Mouse (Mus musculus): Measurements from ENCODE around the gene Cd69. TPM values are rescaled to one million over a fixed set of nuclear protein-coding genes. Genes with fewer than 3 reads are reported as not detected.

Cd69 gene
- polyA plus RNA-seq, 1 experiment from 2014 or later: 0.48 TPM

DNA sequence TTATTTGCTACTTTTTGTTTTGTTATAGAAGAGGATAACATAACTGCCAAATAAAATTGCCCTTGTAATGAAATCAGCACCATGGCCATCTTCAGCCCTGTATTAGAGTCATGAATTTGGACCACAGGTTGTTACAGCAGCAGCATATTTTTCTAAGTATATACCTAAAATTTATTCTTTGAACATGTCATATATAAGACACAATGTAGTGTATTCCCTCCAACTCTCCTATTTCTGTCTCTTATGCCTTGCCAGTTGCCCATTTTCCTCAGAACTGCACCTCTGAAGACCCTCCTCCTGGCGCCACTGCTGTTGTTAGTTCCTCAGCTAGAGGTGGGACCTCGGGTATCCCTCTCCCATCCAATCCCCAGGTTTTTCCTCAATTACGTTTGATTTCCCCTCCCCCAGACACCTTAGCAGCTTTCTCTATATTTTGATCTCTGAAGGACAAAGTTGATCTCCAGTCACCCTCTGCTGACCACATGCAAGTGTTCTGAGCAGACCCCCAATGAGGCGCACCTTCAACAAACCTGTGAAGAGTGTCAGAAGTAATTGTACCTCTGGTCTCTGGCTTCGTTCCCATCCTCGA is 41.8 kb downstream of the Cd69 start:
- Histone ChIP-seq H3K9ac (ENCODE audit: low read length) (no peak overlapping the region), H3K4me2 (ENCODE audit: low read depth, low read length) (no peak overlapping the region), H3K36me3 (ENCODE audit: control insufficient read depth, insufficient read depth, low read length) (no peaks in the 10 kb centered on the region), H3K4me1 (ENCODE audit: control insufficient read depth, insufficient read depth, low read length) (peaks cover 24% of the 10 kb centered on the region), H3K27me3 (ENCODE audit: control insufficient read depth, insufficient read depth, low read length) (no peaks in the 10 kb centered on the region), H3K9me3 (replicated peaks; ENCODE audit: control insufficient read depth, low read length) (no peaks in the 10 kb centered on the region), H3K27ac (ENCODE audit: low read length) (peak overlapping the region; percentile 46; the same call in 1 of the 2 replicates), H3K4me3 (replicated peaks; ENCODE audit: low read length) (no peak overlapping the region)
- no peak for ATAC-seq (ENCODE audit: insufficient read depth, low FRiP score)
- WGBS: 81% methylated on average over 6 of the region's 6 CpGs

DNA sequence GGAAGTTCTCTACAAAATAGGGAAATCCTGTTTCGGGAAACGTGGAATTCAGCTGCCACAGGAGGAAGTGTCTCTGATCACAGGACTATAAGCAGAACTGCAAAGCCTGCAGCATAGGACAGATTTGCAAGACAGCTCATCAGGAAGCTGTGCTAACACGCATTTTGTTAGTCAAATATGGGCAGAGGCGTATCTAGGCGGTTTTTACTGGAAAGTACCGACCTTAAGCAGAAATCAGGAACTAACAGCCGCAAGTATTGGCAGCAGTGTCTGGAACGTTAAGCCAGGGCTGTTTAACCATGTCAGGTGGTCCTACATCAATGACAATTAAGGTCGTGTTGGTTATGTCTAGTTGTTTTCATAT is 42.4 kb downstream of the Cd69 start:
- Histone ChIP-seq H3K27ac (ENCODE audit: low read length) (peak overlapping the region; percentile 57), H3K36me3 (ENCODE audit: control insufficient read depth, insufficient read depth, low read length) (no peaks in the 10 kb centered on the region), H3K27me3 (ENCODE audit: control insufficient read depth, insufficient read depth, low read length) (no peaks in the 10 kb centered on the region), H3K4me1 (ENCODE audit: control insufficient read depth, insufficient read depth, low read length) (peaks cover 24% of the 10 kb centered on the region), H3K9me3 (replicated peaks; ENCODE audit: control insufficient read depth, low read length) (no peaks in the 10 kb centered on the region), H3K4me2 (ENCODE audit: low read depth, low read length) (no peak overlapping the region), H3K4me3 (replicated peaks; ENCODE audit: low read length) (no peak overlapping the region), H3K9ac (ENCODE audit: low read length) (no peak overlapping the region)
- WGBS: 61% methylated on average over 9 of the region's 9 CpGs
- ATAC-seq (ENCODE audit: insufficient read depth, low FRiP score): no peak

DNA sequence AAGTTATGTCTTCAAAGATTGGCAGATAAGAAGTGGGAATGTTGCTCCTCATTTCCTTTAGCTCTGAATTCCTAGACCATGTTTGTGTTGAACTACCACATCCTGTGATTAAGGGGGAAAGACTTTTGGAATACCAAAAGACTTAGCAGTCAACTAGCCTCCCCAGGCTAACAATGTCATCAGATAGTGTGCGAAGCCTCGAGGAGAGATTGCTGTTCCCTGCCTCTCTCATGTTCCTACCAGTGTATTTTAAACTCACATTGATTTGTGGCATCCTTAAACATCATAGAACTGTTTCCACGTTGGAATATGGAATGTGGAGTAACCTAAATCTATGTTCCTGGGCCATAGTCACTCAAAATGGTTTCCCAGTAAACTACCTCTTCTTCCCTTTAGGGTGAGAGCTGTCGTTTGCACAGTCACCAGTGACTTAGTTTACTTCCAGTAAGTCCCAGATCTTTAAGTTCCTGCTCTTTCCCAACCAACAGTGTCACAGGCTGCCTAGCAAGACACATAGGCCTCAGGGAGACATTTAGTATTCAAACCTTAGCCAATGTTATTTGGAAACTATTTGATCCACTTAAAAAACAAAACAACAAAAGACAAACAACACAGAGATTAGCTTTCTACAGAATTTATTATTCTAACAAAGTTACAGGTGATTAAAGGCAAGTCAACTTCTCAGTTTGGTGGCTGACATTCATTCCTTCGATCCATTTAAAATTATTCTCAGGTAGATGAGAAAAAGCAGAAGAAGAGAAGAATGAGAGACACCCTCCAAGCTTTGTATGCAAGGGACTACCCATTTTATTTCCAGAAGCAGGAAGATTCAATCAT is 43.0 kb downstream of the Cd69 start:
- ATAC-seq (ENCODE audit: insufficient read depth, low FRiP score): no peak
- H3K4me1 ChIP-seq (ENCODE audit: control insufficient read depth, insufficient read depth, low read length): peaks cover 24% of the 10 kb centered on the region
- 65% methylated on average over 5 of the region's 5 CpGs for WGBS
- H3K27ac ChIP-seq (ENCODE audit: low read length): peak overlapping the region; percentile 57
- H3K4me3 ChIP-seq (replicated peaks; ENCODE audit: low read length): no peak overlapping the region
- H3K9ac ChIP-seq (ENCODE audit: low read length): no peak overlapping the region
- no peaks in the 10 kb centered on the region for H3K36me3 ChIP-seq (ENCODE audit: control insufficient read depth, insufficient read depth, low read length)
- no peaks in the 10 kb centered on the region for H3K27me3 ChIP-seq (ENCODE audit: control insufficient read depth, insufficient read depth, low read length)
- no peaks in the 10 kb centered on the region for H3K9me3 ChIP-seq (replicated peaks; ENCODE audit: control insufficient read depth, low read length)
- H3K4me2 ChIP-seq (ENCODE audit: low read depth, low read length): no peak overlapping the region

DNA sequence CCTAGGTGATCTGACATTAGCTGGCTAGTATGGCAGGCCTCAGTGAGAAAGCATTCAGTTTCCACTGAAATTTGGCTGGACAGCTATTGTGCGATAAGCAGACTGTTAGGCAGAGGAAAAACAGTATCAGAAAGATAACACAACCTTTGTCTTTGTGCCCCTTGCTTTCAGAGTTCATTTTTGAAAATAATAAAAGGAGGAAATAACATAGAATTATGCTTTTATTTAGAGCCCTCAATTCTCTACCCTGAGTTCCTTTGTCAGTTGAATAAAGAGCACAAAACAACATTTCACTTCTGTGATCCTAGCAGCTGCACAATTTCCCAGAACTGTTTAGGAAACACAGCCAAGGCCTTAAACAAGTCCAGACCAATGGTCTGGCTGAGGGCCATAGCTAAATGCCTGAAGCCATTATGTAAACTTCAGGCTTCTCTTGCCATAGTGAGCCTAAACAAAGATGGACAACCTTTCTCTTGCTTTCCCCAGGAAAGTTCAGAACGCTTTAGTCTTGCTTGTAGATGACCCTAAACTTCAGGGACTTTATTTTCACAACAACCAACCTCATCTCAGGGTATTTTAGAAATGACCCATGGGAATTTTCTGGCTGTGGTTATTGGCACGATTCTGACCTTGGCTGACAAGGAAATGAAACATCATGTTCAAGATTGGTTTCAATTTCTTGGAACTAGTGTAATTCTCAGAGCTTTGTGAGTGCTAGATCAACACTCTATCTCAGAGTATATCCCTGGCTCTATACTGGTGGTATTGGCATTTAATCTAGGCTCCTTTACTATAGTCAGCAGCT is 45.3 kb downstream of the Cd69 start:
- H3K4me2 ChIP-seq (ENCODE audit: low read depth, low read length): peak overlapping the region; percentile 19
- no peaks in the 10 kb centered on the region for H3K27me3 ChIP-seq (ENCODE audit: control insufficient read depth, insufficient read depth, low read length)
- WGBS: 32% methylated on average over 3 of the region's 3 CpGs
- no peak overlapping the region for H3K4me3 ChIP-seq (replicated peaks; ENCODE audit: low read length)
- no peak overlapping the region for H3K9ac ChIP-seq (ENCODE audit: low read length)
- H3K9me3 ChIP-seq (replicated peaks; ENCODE audit: control insufficient read depth, low read length): no peaks in the 10 kb centered on the region
- peaks cover 24% of the 10 kb centered on the region for H3K4me1 ChIP-seq (ENCODE audit: control insufficient read depth, insufficient read depth, low read length)
- ATAC-seq (ENCODE audit: insufficient read depth, low FRiP score): peak; percentile 84
- no peaks in the 10 kb centered on the region for H3K36me3 ChIP-seq (ENCODE audit: control insufficient read depth, insufficient read depth, low read length)
- H3K27ac ChIP-seq (ENCODE audit: low read length): peak overlapping the region; percentile 99

DNA sequence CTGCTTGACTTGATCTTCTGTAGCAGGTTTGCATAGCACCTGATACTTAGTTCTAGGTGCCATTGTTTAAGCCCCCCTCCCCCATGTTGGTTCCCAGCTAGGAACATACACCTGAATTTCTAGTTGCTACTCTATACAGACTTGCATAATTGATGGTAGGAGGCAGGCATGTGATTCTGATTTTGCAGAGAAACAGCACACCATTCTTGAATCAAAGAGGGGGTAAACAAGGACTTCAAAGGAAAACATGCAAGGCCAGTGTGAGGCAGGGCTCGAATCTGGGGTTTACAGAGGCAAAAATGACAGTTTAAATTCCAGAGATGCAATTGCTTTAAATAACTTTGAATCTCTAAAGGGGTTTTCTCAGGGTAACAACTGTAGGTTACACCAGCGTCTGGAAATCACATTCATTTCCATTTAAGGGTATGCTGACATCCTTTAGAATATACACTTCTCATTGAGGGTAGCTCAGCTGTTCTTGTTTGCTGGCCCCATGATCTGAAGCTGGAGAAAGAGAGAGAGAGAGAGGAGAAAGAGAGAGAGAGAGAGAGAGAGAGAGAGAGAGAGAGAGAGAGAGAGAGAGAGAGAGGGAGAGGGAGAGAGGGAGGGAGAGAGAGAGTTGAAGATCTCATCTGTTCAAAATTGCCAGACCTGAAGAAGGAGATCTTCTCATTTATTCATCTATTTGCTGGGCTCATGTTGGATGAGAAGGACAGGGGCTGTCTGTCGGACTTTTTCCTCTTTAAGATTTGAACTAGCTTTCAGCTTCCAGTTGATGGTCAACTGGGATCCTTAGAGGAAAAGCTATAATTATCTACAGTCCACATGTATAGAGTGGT is 46.1 kb downstream of the Cd69 start:
- 31% methylated on average over 3 of the region's 3 CpGs for WGBS
- peaks cover 24% of the 10 kb centered on the region for H3K4me1 ChIP-seq (ENCODE audit: control insufficient read depth, insufficient read depth, low read length)
- H3K36me3 ChIP-seq (ENCODE audit: control insufficient read depth, insufficient read depth, low read length): no peaks in the 10 kb centered on the region
- no peaks in the 10 kb centered on the region for H3K9me3 ChIP-seq (replicated peaks; ENCODE audit: control insufficient read depth, low read length)
- peak overlapping the region; percentile 19 for H3K4me2 ChIP-seq (ENCODE audit: low read depth, low read length)
- ATAC-seq (ENCODE audit: insufficient read depth, low FRiP score): peak; percentile 51; the same call in 1 of the 2 replicates
- H3K27ac ChIP-seq (ENCODE audit: low read length): peak overlapping the region; percentile 99
- no peak overlapping the region for H3K9ac ChIP-seq (ENCODE audit: low read length)
- no peaks in the 10 kb centered on the region for H3K27me3 ChIP-seq (ENCODE audit: control insufficient read depth, insufficient read depth, low read length)
- no peak overlapping the region for H3K4me3 ChIP-seq (replicated peaks; ENCODE audit: low read length)

DNA sequence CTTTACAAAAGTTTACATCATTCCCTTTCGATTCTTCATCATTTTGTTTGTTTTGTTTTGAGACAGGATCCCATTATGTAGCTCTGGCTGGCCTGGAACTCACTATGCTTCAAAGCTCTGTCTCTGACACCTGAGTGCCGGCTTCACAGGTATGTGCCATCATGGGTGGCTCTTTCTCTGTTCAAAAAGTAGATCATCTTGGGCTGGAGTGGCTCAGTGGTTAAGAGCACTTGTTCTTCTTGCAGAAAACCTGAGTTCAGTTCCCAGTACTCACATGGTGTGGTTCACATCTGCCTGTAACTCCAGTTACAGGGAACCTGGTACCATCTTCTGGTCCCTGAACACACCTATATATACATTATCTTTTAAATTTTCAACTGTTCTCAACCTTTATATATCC is 50.2 kb downstream of the Cd69 start:
- H3K9me3 ChIP-seq (replicated peaks; ENCODE audit: control insufficient read depth, low read length): no peaks in the 10 kb centered on the region
- peaks cover 14% of the 10 kb centered on the region for H3K4me1 ChIP-seq (ENCODE audit: control insufficient read depth, insufficient read depth, low read length)
- 70% methylated on average over 2 of the region's 2 CpGs for WGBS
- H3K27me3 ChIP-seq (ENCODE audit: control insufficient read depth, insufficient read depth, low read length): no peaks in the 10 kb centered on the region
- no peak for ATAC-seq (ENCODE audit: insufficient read depth, low FRiP score)
- no peak overlapping the region for H3K4me3 ChIP-seq (replicated peaks; ENCODE audit: low read length)
- H3K36me3 ChIP-seq (ENCODE audit: control insufficient read depth, insufficient read depth, low read length): no peaks in the 10 kb centered on the region
- no peak overlapping the region for H3K27ac ChIP-seq (ENCODE audit: low read length)
- no peak overlapping the region for H3K9ac ChIP-seq (ENCODE audit: low read length)
- no peak overlapping the region for H3K4me2 ChIP-seq (ENCODE audit: low read depth, low read length)

DNA sequence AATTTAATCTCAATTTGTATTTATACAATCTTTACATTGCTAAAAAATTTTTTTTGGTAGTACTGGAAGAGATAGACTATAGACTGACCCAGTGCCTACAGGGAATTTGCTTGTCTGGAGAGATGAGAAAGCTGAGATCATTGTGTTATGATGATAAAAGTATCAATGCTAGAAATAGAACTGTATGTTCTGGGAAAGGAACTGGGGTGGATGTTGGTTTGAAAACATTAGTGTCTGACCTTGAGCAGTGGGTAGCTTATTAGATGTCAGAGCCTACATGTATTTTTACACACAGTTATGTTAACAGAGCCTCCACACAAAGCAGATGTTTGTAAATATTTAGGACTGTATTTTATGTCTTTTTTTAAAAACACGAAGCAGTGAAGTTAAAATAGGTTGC is 51.1 kb downstream of the Cd69 start:
- Histone ChIP-seq H3K36me3 (ENCODE audit: control insufficient read depth, insufficient read depth, low read length) (no peaks in the 10 kb centered on the region), H3K9ac (ENCODE audit: low read length) (no peak overlapping the region), H3K4me1 (ENCODE audit: control insufficient read depth, insufficient read depth, low read length) (peaks cover 8% of the 10 kb centered on the region), H3K27ac (ENCODE audit: low read length) (no peak overlapping the region), H3K27me3 (ENCODE audit: control insufficient read depth, insufficient read depth, low read length) (no peaks in the 10 kb centered on the region), H3K4me3 (replicated peaks; ENCODE audit: low read length) (no peak overlapping the region), H3K9me3 (replicated peaks; ENCODE audit: control insufficient read depth, low read length) (no peaks in the 10 kb centered on the region), H3K4me2 (ENCODE audit: low read depth, low read length) (no peak overlapping the region)
- no peak for ATAC-seq (ENCODE audit: insufficient read depth, low FRiP score)
- WGBS: 70% methylated on average over 1 of the region's 1 CpGs

DNA sequence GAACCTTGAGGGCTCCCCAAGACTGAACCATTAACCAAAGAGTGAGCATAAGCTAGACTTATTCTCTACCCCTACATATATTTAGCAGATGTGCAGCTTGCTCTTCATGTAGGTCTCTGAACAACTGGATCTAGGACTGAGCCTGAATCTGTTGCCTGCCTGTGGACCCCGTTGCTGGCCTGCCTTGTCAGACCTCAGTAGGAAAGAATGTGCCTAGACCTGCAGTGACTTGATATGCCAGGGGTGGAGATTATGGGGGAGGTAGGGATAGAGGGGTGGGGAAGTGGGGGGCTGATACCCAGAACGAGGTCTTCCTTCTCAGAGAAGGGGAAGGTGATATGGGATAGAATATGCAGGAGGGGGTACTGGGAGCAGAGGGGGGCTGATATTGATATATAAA is 51.6 kb downstream of the Cd69 start:
- Histone ChIP-seq H3K4me2 (ENCODE audit: low read depth, low read length) (no peak overlapping the region), H3K36me3 (ENCODE audit: control insufficient read depth, insufficient read depth, low read length) (no peaks in the 10 kb centered on the region), H3K27ac (ENCODE audit: low read length) (no peak overlapping the region), H3K9ac (ENCODE audit: low read length) (no peak overlapping the region), H3K9me3 (replicated peaks; ENCODE audit: control insufficient read depth, low read length) (no peaks in the 10 kb centered on the region), H3K4me3 (replicated peaks; ENCODE audit: low read length) (no peak overlapping the region), H3K4me1 (ENCODE audit: control insufficient read depth, insufficient read depth, low read length) (peaks cover 3% of the 10 kb centered on the region), H3K27me3 (ENCODE audit: control insufficient read depth, insufficient read depth, low read length) (no peaks in the 10 kb centered on the region)
- 69% methylated on average over 2 of the region's 2 CpGs for WGBS
- no peak for ATAC-seq (ENCODE audit: insufficient read depth, low FRiP score)
